Mouse (Mus musculus) cerebellum, adult 2 months (tissue): ENCODE results near the gene Tspan4. TPM values are rescaled to one million over a fixed set of nuclear protein-coding genes. Genes with fewer than 3 reads are reported as not detected.

Experiments used
- DNase-seq, 2 experiments: peaks; one replicate each; pipeline ENCODE4 v3.0.0; 2021
- H3K27ac ChIP-seq: fragments of 200-500 bp; 2 replicates; pipeline ENCODE4 v1.5.1; 2012; ENCODE audit warnings: low read length, control low read depth, inconsistent platforms; ENCODE audit not compliant: insufficient read depth
- H3K27me3 ChIP-seq: fragments of 200-500 bp; 2 replicates; pipeline ENCODE4 v1.6.1; 2012; ENCODE audit warnings: inconsistent platforms, mild to moderate bottlenecking, low read length, moderate library complexity; ENCODE audit not compliant: control insufficient read depth, insufficient read depth
- H3K4me1 ChIP-seq: fragments of 200-500 bp; 2 replicates; pipeline ENCODE4 v1.6.1; 2011; ENCODE audit warnings: low read length; ENCODE audit not compliant: control insufficient read depth, insufficient read depth
- H3K4me3 ChIP-seq: fragments of 200-500 bp; replicated peaks from 2 replicates; pipeline ENCODE3; 2011; ENCODE audit warnings: mild to moderate bottlenecking, low read depth, low read length, control low read depth; ENCODE audit not compliant: insufficient read depth
- CTCF ChIP-seq: fragments of 200-500 bp; IDR thresholded peaks from 2 replicates; pipeline ENCODE4 v1.5.1; 2011; ENCODE audit warnings: low read depth, mild to moderate bottlenecking, control low read depth, low read length, moderate library complexity, borderline replicate concordance; ENCODE audit not compliant: insufficient read depth
- POLR2A ChIP-seq: fragments of 200-500 bp; IDR thresholded peaks from 2 replicates; pipeline ENCODE4 v1.6.1; 2011; ENCODE audit warnings: low read length, control low read depth, borderline replicate concordance; ENCODE audit not compliant: insufficient read depth
- WGBS: fragments of 180-500 bp; shearing (Covaris S2); methylation state at CpG from one replicate; pipeline ENCODE4 v1.1.7; 2018; 5-methylcytosine and 5-hydroxymethylcytosine counted together
- polyA plus RNA-seq: library from polyadenylated mRNA; depleted of rRNA; stranded (reverse); fragments of >200 nt; gene quantifications from 2 replicates; pipeline ENCODE4 v1.2.3, GENCODE M21; 2012

Gene Tspan4
- polyA plus RNA-seq, 1 experiment: 140 TPM

GRCm38 (mm10) chr7:141469901-141470636 lies 5.0 kb upstream of the Tspan4 start:
- WGBS: 89% methylated on average over 18 of the region's 18 CpGs
- Histone ChIP-seq H3K27me3 (no peaks in the 10 kb centered on the region), H3K4me3 (no peak overlapping the region), H3K27ac (no peak overlapping the region), H3K4me1 (peaks cover 20% of the 10 kb centered on the region)
- peak in 1 of 2 experiments; percentile 26 for DNase-seq
- TF ChIP-seq POLR2A (no peak), CTCF (no peak)

DNA sequence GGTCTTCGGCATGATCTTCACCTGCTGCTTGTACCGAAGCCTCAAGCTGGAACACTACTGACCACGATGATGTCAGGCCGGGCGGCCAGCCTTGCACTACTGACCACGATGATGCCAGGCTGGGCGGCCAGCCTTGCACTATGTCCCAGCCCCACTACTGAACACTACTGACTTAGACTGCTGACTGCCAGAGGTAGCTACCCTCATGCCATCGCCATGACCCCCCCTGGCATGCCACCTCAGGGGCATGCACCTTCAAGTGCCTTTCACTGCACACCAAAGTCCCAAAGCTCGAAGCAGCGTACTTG lies 4.4 kb upstream of the Tspan4 start:
- H3K27me3 ChIP-seq: no peaks in the 10 kb centered on the region
- DNase-seq: no peak
- no peak overlapping the region for H3K4me3 ChIP-seq
- no peak overlapping the region for H3K27ac ChIP-seq
- 88% methylated on average over 10 of the region's 10 CpGs for WGBS
- H3K4me1 ChIP-seq: peaks cover 20% of the 10 kb centered on the region
- no peak for TF ChIP-seq CTCF
- no peak for TF ChIP-seq POLR2A

GRCm38 (mm10) chr7:141471236-141471635 lies 3.8 kb upstream of the Tspan4 start:
- H3K4me3 ChIP-seq: no peak overlapping the region
- peaks cover 23% of the 10 kb centered on the region for H3K4me1 ChIP-seq
- no peak for DNase-seq
- 84% methylated on average over 1 of the region's 1 CpGs for WGBS
- H3K27me3 ChIP-seq: no peaks in the 10 kb centered on the region
- H3K27ac ChIP-seq: no peak overlapping the region
- TF ChIP-seq POLR2A: no peak
- TF ChIP-seq CTCF: no peak

DNA sequence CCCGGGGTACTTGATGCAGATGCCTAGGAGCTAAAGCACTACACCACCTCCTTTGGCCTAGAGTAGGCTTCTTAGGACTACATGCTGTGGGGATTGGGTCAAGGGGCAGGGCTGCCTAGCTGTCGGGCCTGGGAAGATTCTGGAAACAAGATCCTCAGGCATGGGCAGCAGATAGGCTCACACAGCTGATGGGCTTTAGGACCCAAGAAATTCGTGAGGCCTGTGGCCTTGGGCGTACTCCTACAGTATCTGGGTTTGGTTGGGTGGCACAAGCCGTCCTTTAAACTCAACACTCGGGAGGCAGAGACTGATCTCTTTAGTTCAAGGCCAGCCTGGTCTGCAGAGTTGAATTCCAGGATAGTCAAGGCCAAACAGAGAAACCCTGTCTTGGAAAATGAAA lies 2.8 kb upstream of the Tspan4 start:
- DNase-seq: no peak

GRCm38 (mm10) chr7:141472763-141473162 lies 2.3 kb upstream of the Tspan4 start:
- Histone ChIP-seq H3K27ac (no peak overlapping the region), H3K4me3 (no peak overlapping the region), H3K4me1 (peaks cover 21% of the 10 kb centered on the region), H3K27me3 (no peaks in the 10 kb centered on the region)
- WGBS: 83% methylated on average over 6 of the region's 6 CpGs
- no peak for DNase-seq
- TF ChIP-seq CTCF (no peak), POLR2A (no peak)

More for the DNA sequence above, 2.8 kb upstream of the Tspan4 start:
- no peak overlapping the region for H3K27ac ChIP-seq
- no peak overlapping the region for H3K4me3 ChIP-seq
- no peaks in the 10 kb centered on the region for H3K27me3 ChIP-seq
- H3K4me1 ChIP-seq: peaks cover 21% of the 10 kb centered on the region
- TF ChIP-seq CTCF: no peak
- no peak for TF ChIP-seq POLR2A
- WGBS: 77% methylated on average over 6 of the region's 6 CpGs

- Histone ChIP-seq H3K4me3 (peak overlapping the region; percentile 68), H3K4me1 (peaks cover 10% of the 10 kb centered on the region), H3K27me3 (no peaks in the 10 kb centered on the region), H3K27ac (no peak overlapping the region)
- DNase-seq: no peak
- no peak for TF ChIP-seq CTCF
- no peak for TF ChIP-seq POLR2A
- 7% methylated on average over 5 of the region's 5 CpGs for WGBS
Observed at GRCm38 (mm10) chr7:141474160-141474559, 880 bp upstream of the Tspan4 start.

DNA sequence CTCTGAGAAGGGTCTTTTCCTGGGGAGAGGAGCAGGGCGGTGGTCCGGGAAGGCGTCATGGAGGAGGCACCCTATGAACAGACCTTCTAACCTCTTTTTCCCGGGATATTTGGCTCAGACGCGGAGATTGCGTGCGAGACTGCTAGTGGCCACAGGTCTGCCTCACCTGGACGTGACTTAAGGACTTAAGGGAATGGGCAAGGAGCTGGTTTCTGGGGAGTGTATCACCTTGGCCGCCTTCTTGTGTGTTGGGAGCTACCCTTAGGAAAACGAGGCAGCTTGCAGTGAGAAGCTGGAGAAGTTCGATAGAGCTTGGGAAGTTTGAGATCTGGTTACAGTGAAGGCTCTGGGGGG lies 742 bp downstream of the Tspan4 start:
- H3K27me3 ChIP-seq: no peaks in the 10 kb centered on the region
- H3K4me1 ChIP-seq: peaks cover 8% of the 10 kb centered on the region
- TF ChIP-seq CTCF: no peak
- TF ChIP-seq POLR2A: no peak
- peak overlapping the region; percentile 68 for H3K4me3 ChIP-seq
- no peak for DNase-seq
- WGBS: 4% methylated on average over 12 of the region's 12 CpGs
- peak overlapping the region; percentile 41; the same call in 1 of the 2 replicates for H3K27ac ChIP-seq

GRCm38 (mm10) chr7:141476226-141476980 lies 1.4 kb downstream of the Tspan4 start:
- DNase-seq: peak in 1 of 2 experiments; percentile 54
- 2% methylated on average over 17 of the region's 17 CpGs for WGBS
- TF ChIP-seq CTCF (no peak), POLR2A (no peak)
- H3K27me3 ChIP-seq: no peaks in the 10 kb centered on the region
- H3K4me1 ChIP-seq: peaks cover 8% of the 10 kb centered on the region
- H3K4me3 ChIP-seq: peak overlapping the region; percentile 19
- H3K27ac ChIP-seq: peak overlapping the region; percentile 41
